Mouse (Mus musculus): Measurements from ENCODE around the gene Zfp131.

Zfp131 gene

DNA sequence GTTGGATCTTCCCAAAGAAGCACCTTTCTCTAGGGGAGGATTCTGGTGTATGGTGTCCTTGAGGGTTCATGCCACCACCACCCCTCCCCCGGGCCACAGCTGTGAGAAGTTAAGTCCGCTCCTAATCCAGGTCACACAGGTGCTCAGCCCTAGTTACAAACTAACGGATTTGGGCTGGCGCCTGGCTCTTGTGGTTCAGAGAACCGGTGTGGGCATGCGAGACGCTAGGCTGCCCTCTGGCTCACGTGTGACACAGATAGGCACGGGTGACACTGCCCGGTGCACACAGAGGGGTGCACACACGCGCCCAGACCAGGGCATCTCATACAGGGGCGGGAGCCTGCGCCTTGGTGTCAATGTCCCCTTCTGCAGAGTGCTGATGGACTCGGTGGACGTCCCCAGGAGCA lies 35.5 kb downstream of the Zfp131 start:
- no peak for DNase-seq (ENCODE audit: low read depth)

DNA sequence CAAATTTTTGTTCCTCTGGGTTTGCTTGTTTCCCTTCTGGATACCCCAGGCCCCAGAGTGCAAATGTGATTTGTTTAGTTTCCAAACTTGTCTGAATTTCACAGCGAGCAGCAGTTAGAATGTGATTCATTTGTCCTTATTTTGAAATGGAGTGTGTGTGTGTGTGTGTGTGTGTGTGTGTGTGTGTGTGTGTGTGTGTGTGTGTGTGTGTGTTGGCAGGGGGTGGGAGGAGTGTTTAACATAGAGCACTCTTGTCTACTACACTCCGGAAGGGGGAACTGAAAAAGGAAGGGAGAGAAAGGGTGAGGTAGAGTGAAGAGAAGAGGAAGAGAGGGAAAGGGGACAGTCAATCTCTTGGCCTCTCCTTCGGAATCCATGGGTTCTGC lies 36.1 kb downstream of the Zfp131 start:
- no peak for DNase-seq (ENCODE audit: low read depth)

DNA sequence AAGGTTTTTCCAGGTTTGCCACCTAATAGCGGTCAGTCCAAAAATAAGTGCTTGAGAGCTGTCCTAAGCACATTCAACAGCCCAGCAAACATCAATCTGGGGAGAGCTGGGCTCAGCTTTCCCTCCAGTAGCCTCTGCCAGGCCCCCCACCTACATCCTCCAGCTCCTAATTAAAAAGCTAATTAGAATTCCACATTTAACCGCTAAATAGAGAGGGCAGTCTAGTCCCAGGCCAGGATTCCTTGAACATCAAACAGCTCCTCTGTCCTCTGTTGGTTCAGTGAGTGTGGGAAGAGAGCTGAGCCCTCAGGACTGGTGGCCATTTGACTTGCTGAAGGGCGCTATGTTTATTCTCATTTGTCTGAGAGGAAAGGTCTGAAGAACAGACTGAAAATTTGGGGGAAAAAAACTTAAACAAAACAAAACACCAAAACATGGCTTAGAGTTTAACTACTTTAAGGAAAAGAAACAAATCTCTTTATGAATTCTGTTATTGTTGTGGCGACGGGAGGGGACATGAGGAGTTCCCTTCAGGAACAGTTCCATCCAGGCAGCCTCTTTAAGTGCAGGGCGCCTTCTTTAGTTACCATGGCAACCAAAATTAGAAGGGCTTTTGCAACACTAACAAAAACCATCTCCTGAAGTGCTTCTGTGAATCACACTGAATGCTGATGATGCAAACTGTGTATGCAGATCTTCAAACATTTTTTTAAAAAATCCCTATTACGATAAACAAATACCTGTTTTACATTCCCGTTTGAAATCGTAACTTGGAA lies 36.6 kb downstream of the Zfp131 start:
- DNase-seq (ENCODE audit: low read depth) = no peak

DNA sequence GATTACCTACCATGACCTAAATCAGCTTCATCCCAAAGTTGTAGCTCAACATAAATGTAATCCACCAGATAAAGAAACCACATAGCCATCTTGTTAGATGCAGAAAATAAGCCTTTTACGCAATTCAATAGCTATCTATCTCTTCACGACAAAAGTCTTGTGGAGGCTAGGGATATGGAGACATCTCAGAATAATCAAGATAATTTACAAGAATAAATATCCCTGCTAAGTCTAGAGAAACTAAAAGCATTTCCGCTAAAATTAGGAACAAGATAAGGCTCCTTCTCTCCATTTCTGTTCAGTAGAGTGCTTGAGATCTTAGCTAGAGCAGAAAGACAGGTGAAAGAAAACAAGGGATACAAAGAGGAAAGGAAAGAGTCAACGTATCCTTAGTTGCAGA lies 43.8 kb downstream of the Zfp131 start:
- no peak for DNase-seq (ENCODE audit: low read depth)

DNA sequence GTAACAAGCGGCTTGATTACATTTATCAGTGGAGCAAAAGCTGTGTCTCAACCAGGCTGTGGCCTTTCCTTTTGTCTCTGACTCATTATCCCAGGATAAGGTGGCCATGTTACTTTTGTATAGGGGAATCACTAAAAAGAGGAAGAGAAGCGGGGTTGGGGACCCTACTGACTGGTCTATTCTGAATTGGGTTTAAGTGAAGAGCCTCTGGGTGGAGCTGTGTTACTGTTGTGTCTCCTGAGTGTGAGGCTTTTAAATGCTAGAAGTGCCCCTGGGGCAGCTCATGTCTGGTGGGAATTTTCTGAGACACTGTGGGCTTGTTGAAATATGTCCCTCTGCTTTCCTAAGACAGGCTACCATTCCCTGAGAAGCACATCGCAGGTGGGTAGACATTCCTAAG lies 47.2 kb downstream of the Zfp131 start:
- DNase-seq (ENCODE audit: low read depth) = no peak

DNA sequence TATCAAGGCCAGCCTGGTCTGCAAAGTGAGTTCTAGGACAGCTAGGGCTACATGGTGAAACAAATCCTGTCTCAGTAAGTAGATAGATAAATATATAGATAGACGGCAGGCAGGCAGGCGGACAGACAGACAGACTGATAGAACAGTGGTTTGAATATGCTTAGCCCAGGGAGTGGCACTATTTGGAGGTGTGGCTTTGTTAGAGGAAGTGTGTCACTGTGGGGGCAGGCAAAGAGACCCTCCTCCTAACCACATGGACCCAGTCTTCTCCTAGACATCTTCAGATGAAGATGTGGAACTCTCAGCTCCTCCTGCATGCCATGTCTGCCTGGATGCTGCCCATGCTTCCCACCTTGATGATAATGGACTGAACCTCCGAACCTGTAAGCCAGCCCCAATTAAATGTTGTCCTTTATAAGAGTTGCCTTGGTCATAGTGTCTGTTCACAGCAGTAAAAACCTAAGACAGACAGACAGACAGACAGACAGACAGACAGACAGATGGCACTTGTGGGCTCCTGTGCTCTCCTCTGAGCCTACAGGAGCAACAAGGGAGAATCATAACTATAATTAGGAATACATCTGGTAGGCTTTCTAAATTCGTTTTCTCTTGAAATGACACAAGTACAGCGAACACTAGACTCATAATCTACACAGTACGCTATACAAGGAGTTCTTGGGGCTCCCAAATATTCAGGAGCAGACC lies 47.8 kb downstream of the Zfp131 start:
- DNase-seq (ENCODE audit: low read depth) = no peak

DNA sequence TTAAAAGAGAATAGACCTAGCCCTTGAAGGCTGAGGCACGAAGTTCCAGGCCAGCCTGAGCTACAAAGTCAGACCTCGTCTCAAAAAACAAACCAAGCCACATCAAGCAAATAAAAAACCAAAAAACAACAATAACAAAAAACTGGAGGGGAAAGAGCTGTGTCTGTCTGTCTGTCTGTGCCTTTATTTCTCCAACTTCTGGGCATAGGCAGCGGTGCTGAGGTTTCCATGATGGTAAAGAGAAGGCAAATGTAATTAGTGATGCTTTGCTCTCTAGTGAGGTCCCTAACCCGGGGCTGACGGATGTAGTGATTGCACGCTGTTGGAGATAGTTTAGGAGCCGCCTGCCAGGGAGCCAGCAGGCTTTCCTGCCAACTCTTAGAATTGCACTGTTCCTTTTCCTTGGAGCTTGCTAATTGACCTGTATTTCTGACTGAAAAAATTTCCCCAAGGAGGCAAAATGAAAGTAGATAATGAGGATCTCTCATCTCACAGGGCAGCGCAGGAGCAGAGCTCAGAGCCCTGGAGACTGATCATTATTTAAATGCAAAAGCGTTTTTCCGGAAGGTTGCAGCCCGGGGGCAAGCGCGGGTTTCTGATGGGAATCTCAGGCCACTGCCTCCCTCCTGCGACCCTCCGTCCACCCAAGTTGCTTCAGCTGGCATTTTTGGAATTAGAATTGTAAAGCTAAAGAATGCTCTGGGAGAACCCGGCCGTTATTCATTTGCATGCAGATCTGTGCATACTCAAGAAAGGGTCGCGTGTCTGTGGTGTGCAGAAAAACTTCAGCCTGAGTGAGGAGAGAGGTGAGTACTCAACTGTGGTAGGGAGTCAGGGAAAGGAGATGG lies 49.1 kb downstream of the Zfp131 start:
- DNase-seq (ENCODE audit: low read depth) = no peak

DNA sequence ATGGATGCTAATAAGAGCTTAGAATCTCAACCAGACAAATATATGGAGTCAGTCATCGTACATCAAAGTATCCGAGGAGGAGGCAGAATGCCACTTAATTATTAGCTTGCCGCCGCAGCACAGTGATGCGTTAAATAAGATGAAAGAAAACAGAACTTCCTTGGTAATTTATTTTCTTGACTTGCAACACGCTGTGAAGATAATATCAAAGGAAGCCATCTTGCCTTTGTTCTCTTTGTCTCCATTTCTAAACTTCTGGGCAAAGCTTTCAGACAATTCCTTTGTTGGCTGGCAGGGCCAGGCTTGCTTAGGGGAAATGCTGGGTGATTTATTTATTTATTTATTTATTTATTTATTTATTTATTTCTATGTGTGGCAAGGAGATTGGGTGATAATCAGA lies 59.2 kb downstream of the Zfp131 start:
- DNase-seq (ENCODE audit: low read depth) = no peak

DNA sequence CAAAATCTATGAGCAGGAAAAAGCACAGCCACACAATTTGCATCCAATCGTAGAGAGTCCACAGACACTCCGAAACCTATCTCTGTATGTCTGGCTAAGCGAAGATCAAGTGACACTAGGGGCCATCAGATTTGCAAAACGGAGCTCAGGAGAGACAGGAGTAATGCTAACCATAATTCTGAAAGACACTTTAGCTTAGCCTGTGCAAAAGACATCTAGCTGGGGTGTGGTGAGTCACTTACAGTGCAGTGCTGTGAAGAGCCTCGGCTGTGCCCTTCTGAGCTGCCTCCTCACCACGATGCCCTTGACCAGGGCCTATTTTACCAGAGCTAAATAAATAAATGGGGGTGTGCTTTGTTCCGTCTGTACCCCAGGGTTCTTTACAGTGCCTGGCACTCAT lies 61.3 kb downstream of the Zfp131 start:
- DNase-seq (ENCODE audit: low read depth) = no peak

DNA sequence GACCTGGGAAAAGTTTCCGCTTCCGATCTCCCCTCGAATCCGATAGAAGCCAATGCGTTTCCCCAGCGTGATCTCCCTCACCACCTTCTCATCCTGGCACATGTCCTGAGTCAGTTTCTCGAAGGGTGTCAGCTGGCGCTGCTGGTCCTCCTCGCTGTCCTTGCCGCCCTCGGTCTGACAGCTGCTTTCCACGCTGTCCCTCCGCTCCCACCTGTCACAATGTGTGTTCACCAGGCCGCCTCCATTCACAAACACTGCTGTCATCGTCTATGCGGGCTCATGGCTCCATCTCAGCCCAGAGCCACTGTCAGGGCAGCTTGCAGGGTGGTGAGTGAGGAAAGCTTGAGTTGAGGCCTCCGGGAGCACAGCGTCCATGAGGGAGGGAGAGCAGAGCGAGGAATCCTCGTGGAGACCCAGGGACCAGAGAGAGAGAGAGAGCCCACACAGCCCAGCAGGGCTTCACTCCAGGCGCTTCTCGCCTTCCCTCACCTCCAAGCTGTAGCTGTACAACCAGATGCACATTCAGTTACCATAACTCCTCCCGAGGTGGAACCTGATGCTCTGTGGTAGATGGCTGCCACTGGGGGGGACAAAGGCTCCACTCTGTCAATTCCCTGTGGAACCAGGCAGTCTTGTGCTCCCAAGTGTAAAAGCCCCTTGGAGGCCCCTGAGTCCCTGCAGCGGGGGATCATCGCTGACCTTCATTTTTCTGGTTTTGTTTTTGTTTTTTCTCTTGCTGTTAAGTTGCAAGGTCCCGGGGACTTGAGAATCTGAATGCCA lies 62.9 kb downstream of the Zfp131 start:
- DNase-seq (ENCODE audit: low read depth) = no peak

DNA sequence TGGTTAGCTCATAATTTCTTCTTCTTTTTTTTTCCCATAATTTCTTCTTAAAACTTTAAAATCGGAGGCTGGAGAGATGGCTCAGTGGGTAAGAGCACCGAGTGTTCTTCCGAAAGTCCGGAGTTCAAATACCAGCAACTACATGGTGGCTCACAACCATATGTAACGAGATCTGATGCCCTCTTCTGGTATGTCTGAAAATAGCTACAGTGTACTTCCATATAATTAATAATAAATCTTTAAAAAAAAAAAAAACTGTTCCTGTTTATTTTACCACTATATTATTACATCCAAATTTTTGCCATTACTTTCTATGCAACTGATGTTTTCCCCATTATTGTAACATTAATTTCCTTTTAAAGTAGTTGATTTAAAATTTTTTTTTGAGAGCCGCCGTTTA lies 66.1 kb downstream of the Zfp131 start:
- no peak for DNase-seq (ENCODE audit: low read depth)

DNA sequence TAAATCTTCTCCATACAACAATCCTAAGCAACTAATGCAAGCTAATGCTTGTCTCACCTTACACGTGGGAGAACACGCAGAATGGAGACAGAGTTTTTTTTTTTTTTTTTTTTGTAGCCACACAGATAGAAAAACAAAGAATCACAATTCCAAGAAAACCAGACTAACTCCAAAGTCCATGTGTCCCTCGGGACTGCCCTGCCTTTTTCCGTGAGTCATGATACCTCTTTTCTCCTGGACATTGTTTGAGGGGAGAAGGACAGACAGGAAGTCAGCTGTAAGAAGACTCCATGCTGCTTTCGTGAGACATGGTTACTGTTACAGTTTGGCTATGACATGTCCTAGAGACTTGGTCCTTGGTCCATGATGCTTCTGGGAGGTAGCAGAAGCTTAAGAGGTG lies 67.3 kb downstream of the Zfp131 start:
- DNase-seq (ENCODE audit: low read depth) = no peak

DNA sequence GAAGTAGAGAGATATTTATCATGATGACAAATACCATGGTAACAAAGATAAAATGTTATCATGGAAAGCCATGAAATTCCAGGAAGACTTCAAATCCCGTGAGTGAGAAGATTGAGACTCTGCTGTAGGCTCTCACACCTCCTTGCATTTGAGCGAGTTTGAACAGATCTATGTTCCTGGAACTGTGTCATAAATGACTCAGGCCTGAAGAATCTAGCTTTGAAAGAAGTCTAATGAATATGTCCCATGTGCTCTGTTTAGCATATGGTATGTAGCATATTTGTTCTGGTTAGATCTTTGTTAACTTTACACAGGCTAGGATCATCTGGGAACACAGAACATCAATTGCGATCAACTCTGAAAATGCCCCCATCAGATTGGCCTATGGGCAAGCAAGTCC lies 68.2 kb downstream of the Zfp131 start:
- DNase-seq (ENCODE audit: low read depth) = no peak

DNA sequence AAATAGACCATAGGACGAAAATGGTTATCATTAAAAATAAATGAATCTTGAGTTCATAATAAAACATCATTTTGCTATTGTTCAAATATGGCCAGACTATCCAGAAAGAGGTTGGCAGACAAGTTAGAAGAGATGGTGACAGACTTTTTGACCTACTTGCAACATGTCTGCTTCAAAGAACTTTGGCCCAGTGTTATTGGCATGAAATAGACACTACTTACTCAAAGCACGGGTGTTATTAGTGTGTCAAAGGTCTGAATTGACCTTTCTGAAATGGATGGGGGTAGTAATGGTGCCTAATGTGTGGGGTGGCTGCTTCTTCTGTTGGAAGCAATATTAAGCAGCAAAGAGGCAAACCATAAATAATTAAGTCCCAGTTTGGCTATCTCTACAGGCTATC lies 74.6 kb downstream of the Zfp131 start:
- DNase-seq (ENCODE audit: low read depth) = no peak
